Mouse (Mus musculus): ENCODE measurements around the gene Nenf.
A peak's percentile ranks its signal among the peaks of the same experiment; 100 is the strongest.

Gene Nenf

DNA sequence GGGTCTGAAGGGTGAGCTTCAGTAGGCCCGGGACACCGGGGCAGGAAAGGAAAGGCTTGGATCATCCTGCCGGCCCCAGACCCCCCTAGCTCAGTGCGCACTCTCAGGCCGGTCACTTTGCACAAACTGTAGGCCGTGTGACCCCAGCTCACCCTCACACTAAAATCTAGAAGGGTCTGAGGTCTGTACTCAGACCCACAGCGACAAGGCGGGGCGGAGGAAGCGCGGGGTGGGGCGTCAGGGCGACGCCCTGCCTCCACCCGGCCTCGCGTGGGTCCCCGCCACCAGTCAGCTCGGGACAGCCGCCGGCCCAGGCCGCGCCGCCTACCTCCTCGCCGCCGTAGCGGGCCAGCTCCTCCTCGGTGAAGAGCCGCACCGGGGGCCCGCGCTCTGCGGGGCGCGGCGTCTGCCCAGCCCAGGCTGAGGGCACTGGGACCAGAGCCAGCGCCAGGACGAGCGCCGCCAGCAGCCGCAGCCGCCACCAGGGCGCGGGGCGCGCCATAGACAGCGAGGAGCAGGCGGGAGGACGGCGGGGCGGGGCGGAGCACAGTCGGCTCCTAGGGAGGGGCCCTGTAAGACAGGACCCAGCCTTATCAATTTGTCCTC lies at the start of gene Nenf:
Gene Nenf, minus strand, starts transcription at position 604 of the 606 bp plus-strand sequence.
- DNase-seq = peak; percentile 88 to 89

- DNase-seq = no peak
Measured at GRCm38 (mm10) chr1:191364477-191364876, 46.5 kb upstream of the Nenf start.

- DNase-seq = no peak
Measured at GRCm38 (mm10) chr1:191362412-191362811, 44.4 kb upstream of the Nenf start.

GRCm38 (mm10) chr1:191359478-191359877 lies 41.5 kb upstream of the Nenf start:
- DNase-seq = no peak

DNA sequence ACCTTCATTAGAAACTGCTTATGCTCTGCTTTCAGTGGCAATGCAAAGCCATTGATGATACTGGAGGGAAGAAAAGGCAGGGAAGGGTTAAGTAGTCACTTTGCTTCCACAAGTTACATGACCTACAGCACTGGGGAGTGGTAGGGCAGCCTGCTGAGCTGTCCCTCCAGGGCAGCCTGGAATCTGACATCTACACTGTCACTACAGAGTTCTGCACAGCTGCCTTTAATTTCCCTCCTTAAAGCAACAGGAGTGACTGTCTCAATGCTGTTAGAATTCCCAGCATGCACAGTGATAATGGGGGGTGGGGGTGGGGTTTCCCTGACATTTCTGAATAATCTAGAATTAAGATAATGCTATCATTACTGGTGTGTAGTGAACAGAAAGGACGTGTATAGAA lies 38.9 kb upstream of the Nenf start:
- DNase-seq = no peak

DNA sequence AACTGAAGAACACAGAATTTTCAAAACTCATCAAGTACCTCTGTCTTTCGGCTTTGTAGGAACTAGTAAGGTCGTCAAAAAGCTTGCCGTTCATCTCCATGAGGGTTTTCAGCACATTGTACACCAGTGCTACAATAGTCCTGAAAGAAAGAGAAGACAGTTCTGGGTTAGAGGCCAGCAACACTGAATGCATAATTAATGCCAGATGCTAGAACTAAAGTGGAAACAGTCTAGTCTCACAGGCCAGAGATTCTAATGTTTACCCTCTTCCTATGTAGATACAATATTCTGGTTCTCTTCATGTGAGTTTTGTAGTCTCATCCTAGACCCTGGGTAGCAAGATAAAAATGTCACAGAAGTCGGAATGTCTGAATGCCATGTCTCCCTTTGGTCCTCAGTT lies 35.8 kb upstream of the Nenf start:
- DNase-seq = no peak

- DNase-seq = peak; percentile 44 to 74
Measured at GRCm38 (mm10) chr1:191352786-191353488, 34.9 kb upstream of the Nenf start.

DNA sequence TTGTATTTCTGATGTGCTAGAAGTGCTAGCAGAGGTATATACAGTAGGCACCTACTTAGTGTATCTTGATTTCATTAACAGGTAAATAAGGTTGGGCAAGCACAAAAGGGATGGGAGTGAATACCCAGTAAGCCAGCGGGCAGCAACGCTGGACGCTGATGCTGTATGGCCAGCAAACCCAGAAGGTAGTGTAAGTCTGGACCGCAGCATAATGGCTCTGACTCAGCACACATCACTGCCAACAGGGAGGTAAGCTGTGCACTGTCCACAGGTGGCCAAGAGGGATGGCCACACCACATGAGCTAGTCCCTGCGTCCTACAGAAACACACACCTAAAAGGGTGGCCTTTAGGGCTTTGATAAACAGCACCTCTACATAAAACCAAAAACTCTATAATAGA lies 32.4 kb upstream of the Nenf start:
- no peak for DNase-seq

GRCm38 (mm10) chr1:191349486-191350037 lies 31.6 kb upstream of the Nenf start:
- peak in 1 of 2 experiments; percentile 32 for DNase-seq

DNA sequence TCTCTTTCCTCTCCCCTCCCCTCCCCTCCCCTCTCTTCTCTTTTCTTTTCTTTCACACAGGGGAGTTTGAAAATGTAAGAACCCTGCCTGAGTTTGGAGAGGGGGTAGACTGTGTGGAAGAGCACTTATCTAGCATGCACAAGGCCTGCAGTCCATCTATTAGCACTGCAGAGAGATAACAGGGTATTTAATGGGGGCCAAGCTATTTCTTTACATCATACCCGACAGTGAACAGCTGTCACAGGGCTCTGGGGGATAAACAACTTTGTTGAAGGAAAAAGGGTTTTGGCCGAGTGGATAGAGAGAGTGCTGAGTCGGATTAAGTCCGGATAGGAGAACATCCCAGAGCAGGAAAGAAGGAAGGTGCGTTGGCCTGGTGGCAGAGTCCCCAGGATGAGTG lies 31.0 kb upstream of the Nenf start:
- no peak for DNase-seq

GRCm38 (mm10) chr1:191348592-191348991 lies 30.6 kb upstream of the Nenf start:
- DNase-seq = no peak

DNA sequence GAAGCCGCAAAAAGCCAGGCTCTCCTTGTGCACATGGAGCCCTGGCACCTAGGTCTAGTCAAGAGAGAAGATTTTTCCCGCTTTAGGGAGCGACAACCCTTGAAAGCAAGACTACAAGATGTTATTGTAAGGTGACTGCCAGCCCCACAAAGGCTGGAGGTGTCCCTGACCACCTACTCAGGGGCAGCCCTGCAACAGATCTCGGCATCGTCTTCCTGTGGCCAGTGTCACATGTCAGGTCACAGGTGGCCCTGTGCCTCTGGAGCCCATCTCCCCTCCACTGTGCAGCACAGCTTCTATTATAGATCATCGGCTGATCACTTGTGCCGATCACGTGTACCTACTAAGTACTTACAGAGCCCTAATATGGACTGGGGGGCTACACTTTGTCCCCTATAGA lies 29.6 kb upstream of the Nenf start:
- DNase-seq = no peak

DNA sequence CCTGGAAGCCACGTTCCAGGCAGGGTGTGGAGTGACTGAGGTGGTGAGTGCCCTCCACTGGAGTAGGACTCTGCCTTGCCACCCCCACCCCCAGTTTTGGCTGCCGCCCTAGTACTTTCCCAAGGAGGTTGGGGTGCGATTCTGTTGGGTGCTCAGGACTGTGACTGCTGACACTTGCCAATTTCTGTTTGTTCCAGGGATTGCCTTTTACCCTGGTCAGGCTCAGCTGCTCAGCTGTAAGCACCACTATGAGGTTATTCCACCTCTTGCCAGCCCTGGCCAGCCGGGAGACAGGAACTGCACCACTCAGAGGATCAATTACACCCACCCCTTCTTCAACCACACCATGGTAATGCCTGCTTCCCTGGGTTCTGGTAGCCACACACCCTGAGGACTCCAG lies 22.5 kb upstream of the Nenf start:
- DNase-seq = no peak

GRCm38 (mm10) chr1:191339876-191340275 lies 21.9 kb upstream of the Nenf start:
- no peak for DNase-seq

- no peak for DNase-seq
Measured at GRCm38 (mm10) chr1:191334500-191334899, 16.5 kb upstream of the Nenf start.

- DNase-seq = no peak
Measured at GRCm38 (mm10) chr1:191330356-191330755, 12.4 kb upstream of the Nenf start.

DNA sequence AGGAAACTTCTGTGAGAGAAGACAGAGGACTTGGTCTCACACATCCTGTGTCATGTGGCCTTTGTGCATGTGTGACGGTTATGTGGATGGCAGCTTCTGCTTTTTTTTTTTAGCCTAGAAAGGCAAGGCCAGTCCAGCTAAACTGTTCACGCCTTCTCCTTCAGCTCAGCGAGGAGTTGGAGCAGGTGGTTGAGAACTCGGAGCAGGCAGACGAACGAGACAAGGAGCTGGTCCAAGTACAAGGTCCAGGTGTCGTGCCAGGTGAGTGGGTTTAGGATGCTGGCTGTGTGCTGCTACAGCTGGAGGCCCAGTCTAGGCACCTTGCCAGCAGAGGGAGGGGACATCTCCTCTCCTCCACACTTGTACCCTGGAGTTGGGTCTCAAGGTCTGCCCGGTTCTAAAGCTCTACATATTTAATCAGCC lies 10.0 kb upstream of the Nenf start:
- peak in 1 of 2 experiments; percentile 48 for DNase-seq

DNA sequence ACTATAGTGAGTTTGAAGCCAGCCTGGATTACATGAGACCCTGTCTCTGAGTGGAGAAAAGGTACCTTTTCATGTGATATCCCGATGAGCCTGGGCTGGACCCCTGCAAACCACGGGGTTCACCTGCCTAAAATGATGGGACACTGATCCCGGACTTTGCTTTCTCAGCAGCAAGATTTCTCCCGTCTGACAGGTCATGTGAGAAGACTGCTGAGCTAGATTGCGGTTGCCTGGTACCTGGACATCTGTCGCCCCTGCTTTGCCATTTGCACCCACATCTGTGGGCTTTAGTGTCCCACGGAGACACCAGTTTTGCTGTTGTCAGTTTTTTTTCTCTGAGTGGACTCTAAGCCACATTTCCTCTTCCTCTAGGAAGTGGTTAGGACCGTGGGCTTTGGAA lies 9.3 kb upstream of the Nenf start:
- no peak for DNase-seq

DNA sequence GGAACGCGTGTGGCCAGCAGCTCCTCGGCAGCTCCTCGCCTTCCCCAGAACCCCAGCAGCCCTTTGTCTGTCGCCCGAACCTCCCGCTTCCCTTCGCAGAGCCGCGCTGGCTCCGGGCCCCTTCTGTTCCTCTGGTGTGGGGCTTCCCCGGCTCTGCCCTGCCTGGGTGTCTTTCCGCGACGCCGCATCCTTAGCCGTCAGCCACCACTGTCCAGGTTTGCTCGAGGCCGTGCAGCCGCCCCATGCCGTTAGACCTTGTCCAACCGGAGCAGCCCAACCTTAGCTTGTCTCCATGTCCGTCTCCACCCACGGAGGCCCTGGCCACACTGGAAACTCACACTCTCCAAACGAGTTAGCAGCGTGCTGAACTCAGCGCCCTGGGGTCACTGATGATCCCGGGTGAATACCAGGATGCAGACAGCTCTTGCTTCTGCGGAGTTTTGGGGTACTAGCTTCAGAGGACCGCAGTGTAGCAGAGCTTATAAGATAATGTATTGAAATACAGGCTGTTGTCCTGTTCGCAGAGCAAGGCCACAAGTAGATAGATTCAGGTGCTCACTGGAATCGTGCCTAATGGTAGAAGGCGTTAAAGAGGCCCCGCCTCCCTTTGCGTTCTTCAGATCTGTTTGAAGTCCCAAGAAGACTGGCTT lies 8.4 kb upstream of the Nenf start:
- DNase-seq = peak in 1 of 2 experiments; percentile 69

DNA sequence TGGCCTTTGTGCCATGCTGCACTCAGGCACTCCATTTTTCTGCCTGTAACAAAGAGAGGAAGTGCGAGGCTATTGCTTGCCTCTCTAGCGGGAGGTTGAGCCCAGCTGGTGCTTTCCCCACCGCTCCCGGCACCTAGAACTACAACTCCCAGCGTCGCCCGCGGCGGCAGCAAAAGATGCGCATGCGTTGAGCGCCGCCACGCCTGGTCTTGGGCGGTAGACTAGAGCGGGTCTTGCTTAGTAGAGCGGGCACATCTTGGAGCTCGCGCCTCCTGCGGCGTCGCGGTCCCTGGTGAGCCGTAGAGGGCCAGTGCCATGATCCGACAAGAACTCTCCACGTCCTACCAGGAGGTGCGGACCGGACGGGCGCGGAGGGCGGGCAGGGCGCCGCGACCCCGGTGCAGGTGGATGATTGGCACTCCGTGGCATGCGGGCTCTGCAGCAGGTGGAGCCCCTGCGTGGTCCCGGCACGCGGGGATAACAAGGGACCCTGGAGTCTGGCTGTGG lies 7.8 kb upstream of the Nenf start, which contains the start of gene Tmem206:
Gene Tmem206, plus strand, starts transcription at position 187 of the 507 bp plus-strand sequence.
- peak; percentile 96 to 97 for DNase-seq

GRCm38 (mm10) chr1:191324733-191325590 lies 7.0 kb upstream of the Nenf start:
- DNase-seq = no peak

- DNase-seq = no peak
Measured at GRCm38 (mm10) chr1:191323381-191323780, 5.4 kb upstream of the Nenf start.
